Mouse (Mus musculus): ENCODE measurements around the gene Accs. TPM values are rescaled to one million over a fixed set of nuclear protein-coding genes. Genes with fewer than 3 reads are reported as not detected.
A peak's percentile ranks its signal among the peaks of the same experiment; 100 is the strongest.

Gene Accs
- total and polyA plus RNA-seq, 2 experiments from 2014 or later = 4.9 to 10.8 TPM

DNA sequence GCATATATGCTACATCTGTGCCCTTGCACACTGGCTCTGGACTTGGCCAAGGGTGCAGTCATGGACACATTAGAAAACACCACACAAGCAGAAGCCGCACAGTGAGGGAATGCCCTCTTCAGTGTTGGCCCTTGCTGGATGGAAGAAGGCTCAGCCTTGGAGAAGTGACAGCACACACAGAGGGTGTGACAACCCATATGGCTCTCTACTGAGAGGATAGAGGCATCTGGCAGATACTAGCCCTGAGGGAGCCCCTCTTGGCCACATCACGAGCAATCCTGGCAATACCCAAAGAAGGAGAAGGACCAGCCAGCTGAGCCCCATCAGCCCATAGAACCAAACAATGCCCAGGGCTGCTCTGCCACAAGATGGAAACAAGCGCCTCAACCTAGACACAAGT, 24.9 kb upstream of the Accs start:
- Histone ChIP-seq H3K36me3 (ENCODE audit: insufficient read depth, low read length) (no peaks in the 10 kb centered on the region), H3K4me2 (ENCODE audit: low read depth, low read length, poor library complexity, severe bottlenecking) (no peak overlapping the region), H3K4me1 (ENCODE audit: insufficient read depth, low read length) (no peaks in the 10 kb centered on the region), H3K9me3 (ENCODE audit: low read length) (no peaks in the 10 kb centered on the region), H3K27me3 (ENCODE audit: insufficient read depth, low read length) (no peaks in the 10 kb centered on the region), H3K9ac (replicated peaks; ENCODE audit: low read length, poor library complexity, severe bottlenecking) (no peak overlapping the region), H3K27ac (ENCODE audit: low read depth, low read length) (no peak overlapping the region), H3K4me3 (ENCODE audit: low read depth, low read length) (no peak overlapping the region)
- no peak for ATAC-seq (ENCODE audit: low FRiP score)
- 86% methylated on average over 3 of the region's 3 CpGs for WGBS
- no peak for TF ChIP-seq CTCF (IDR thresholded peaks at IDR 0.05)
- peak; percentile 36 for DNase-seq (ENCODE audit: low spot score)

DNA sequence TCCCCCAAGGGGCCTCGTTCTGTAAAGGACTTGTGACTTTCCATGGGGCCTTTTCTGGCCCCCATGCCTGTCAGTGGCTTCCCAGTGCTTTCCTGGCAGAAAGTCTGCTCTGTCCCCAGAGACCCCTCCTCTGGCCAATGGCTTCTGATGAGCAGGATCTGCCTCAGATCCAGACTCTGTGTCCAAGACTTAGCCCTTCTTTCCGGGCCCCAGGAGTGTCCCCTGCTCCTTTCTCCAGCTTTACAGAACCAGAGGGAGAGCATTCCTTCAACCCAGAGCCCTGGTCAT, 24.4 kb upstream of the Accs start:
- Histone ChIP-seq H3K9me3 (ENCODE audit: low read length) (no peaks in the 10 kb centered on the region), H3K4me3 (ENCODE audit: low read depth, low read length) (no peak overlapping the region), H3K9ac (replicated peaks; ENCODE audit: low read length, poor library complexity, severe bottlenecking) (no peak overlapping the region), H3K4me1 (ENCODE audit: insufficient read depth, low read length) (no peaks in the 10 kb centered on the region), H3K27me3 (ENCODE audit: insufficient read depth, low read length) (no peaks in the 10 kb centered on the region), H3K36me3 (ENCODE audit: insufficient read depth, low read length) (no peaks in the 10 kb centered on the region), H3K27ac (ENCODE audit: low read depth, low read length) (no peak overlapping the region), H3K4me2 (ENCODE audit: low read depth, low read length, poor library complexity, severe bottlenecking) (no peak overlapping the region)
- TF ChIP-seq CTCF (IDR thresholded peaks at IDR 0.05) = no peak
- no peak for DNase-seq (ENCODE audit: low spot score)
- no peak for ATAC-seq (ENCODE audit: low FRiP score)
- WGBS = 31% methylated on average over 2 of the region's 2 CpGs

DNA sequence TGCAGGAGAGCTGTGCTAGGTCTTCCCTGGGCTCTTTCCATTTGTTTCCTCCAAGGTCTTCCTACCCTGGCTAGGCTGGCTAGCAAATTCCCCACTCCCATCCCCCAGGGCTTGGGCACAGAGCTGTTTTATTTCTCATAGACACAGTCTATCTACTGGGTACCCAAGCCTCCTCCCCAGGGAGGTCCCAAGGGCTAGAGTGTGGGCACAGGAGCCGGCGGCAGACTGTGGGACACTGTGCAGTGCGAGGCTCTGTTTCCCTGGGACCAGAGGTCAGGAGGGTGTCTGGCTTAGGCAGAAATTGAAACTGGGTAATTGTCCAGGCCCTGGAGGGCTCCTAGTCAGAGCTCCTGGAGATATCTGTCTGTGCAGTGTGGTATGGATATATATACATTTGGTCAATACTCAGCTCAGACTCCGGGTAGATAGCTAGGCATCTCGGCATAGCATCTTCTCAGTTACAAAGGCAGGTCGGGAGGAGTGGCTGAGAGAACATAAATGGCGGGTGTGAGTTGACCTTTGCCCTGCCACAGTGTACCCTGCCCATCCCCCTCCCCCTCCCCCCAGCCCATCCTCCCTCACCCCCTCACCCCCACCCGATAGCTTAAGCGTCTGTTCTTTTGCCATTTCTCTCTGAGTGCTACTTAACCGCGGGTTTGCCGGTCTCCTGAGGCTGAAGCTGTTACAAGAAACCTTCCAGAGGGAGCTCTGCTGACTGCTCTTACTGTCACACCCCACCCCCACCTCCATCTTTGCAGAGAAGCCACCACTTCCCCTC, 23.9 kb upstream of the Accs start:
- Histone ChIP-seq H3K9ac (replicated peaks; ENCODE audit: low read length, poor library complexity, severe bottlenecking) (no peak overlapping the region), H3K27me3 (ENCODE audit: insufficient read depth, low read length) (no peaks in the 10 kb centered on the region), H3K36me3 (ENCODE audit: insufficient read depth, low read length) (no peaks in the 10 kb centered on the region), H3K9me3 (ENCODE audit: low read length) (no peaks in the 10 kb centered on the region), H3K4me3 (ENCODE audit: low read depth, low read length) (no peak overlapping the region), H3K4me1 (ENCODE audit: insufficient read depth, low read length) (no peaks in the 10 kb centered on the region), H3K4me2 (ENCODE audit: low read depth, low read length, poor library complexity, severe bottlenecking) (no peak overlapping the region), H3K27ac (ENCODE audit: low read depth, low read length) (no peak overlapping the region)
- ATAC-seq (ENCODE audit: low FRiP score) (0 out of 2 replicates have a peak, but pooled peaks have one; percentile 34), DNase-seq (ENCODE audit: low spot score) (no peak)
- no peak for TF ChIP-seq CTCF (IDR thresholded peaks at IDR 0.05)
- WGBS = 27% methylated on average over 12 of the region's 12 CpGs

DNA sequence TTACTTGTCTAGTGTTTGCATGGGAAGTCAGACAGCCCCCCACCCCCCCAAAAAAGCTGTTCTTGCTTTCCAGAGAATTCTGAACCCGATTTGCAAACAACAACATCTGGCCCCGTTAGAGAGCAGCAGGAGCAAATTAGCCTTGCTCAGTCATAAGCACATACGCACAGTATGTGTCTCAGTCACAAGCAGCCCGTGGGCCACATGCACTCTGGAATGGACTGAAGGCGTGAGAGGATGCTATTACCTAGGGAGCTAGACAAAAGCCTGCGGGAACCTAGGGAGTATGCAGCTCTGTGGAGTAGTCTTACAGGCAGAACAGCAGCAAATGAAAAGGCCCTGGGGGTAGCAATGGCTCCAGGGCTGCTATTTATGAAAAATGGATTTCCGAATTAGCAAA, 22.5 kb upstream of the Accs start:
- Histone ChIP-seq H3K9ac (replicated peaks; ENCODE audit: low read length, poor library complexity, severe bottlenecking) (no peak overlapping the region), H3K4me3 (ENCODE audit: low read depth, low read length) (no peak overlapping the region), H3K27ac (ENCODE audit: low read depth, low read length) (no peak overlapping the region), H3K36me3 (ENCODE audit: insufficient read depth, low read length) (no peaks in the 10 kb centered on the region), H3K27me3 (ENCODE audit: insufficient read depth, low read length) (no peaks in the 10 kb centered on the region), H3K4me1 (ENCODE audit: insufficient read depth, low read length) (no peaks in the 10 kb centered on the region), H3K4me2 (ENCODE audit: low read depth, low read length, poor library complexity, severe bottlenecking) (no peak overlapping the region), H3K9me3 (ENCODE audit: low read length) (no peaks in the 10 kb centered on the region)
- no peak for TF ChIP-seq CTCF (IDR thresholded peaks at IDR 0.05)
- 53% methylated on average over 7 of the region's 7 CpGs for WGBS
- ATAC-seq (ENCODE audit: low FRiP score) (no peak), DNase-seq (ENCODE audit: low spot score) (no peak)

DNA sequence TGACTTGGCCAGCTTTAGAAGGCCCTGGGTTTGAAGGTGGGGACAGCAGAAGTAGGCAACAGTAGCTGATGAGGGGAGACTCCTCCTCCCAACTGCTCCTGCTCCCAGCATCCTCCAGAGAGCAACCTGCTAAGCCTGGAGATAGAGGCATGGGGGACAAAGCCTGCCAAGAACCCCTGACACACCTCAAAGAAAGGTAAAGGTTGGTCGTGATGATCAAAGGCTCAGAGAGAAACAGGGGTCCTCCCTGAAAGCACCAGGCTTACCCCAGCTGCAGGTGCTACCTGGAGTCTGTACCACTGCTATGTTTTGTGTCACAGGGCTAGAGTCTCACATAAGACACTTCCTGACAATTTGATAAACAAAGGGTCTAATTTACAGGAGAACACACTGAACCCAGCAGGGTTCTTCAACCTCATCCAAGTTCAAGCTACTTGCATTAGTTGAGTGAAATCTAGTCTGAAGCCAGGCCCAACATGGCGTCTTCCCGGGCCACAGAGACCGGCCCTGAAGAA, 21.7 kb upstream of the Accs start:
- no peaks in the 10 kb centered on the region for H3K4me1 ChIP-seq (ENCODE audit: insufficient read depth, low read length)
- no peak overlapping the region for H3K4me2 ChIP-seq (ENCODE audit: low read depth, low read length, poor library complexity, severe bottlenecking)
- no peak for TF ChIP-seq CTCF (IDR thresholded peaks at IDR 0.05)
- H3K36me3 ChIP-seq (ENCODE audit: insufficient read depth, low read length) = no peaks in the 10 kb centered on the region
- 89% methylated on average over 4 of the region's 4 CpGs for WGBS
- no peak for ATAC-seq (ENCODE audit: low FRiP score)
- H3K27me3 ChIP-seq (ENCODE audit: insufficient read depth, low read length) = no peaks in the 10 kb centered on the region
- H3K9ac ChIP-seq (replicated peaks; ENCODE audit: low read length, poor library complexity, severe bottlenecking) = no peak overlapping the region
- no peak for DNase-seq (ENCODE audit: low spot score)
- no peak overlapping the region for H3K4me3 ChIP-seq (ENCODE audit: low read depth, low read length)
- H3K27ac ChIP-seq (ENCODE audit: low read depth, low read length) = no peak overlapping the region
- H3K9me3 ChIP-seq (ENCODE audit: low read length) = no peaks in the 10 kb centered on the region

DNA sequence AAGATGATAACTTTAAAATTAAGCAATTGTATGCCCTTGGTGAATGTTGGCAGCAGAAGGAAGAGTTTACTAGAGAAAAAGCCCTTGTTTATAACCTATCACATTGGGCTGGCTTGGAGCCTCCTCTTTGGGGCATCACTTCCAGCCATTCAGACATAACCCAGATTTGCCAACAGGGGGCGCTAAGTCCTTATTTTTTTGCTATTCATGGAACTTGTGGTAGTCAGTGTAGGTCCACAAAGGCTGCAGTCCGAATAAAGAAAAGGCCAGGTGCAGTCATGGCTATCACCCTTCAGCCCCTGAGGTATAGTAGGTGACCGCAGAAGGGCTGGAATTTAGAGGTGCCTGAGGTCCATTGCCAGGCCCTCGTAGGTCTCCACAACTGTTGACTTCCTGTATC, 21.1 kb upstream of the Accs start:
- WGBS = 43% methylated on average over 4 of the region's 4 CpGs
- H3K4me1 ChIP-seq (ENCODE audit: insufficient read depth, low read length) = no peaks in the 10 kb centered on the region

More for the DNA sequence above, 21.1 kb upstream of the Accs start:
- Histone ChIP-seq H3K4me3 (ENCODE audit: low read depth, low read length) (no peak overlapping the region), H3K4me2 (ENCODE audit: low read depth, low read length, poor library complexity, severe bottlenecking) (no peak overlapping the region), H3K9ac (replicated peaks; ENCODE audit: low read length, poor library complexity, severe bottlenecking) (no peak overlapping the region), H3K27ac (ENCODE audit: low read depth, low read length) (no peak overlapping the region), H3K9me3 (ENCODE audit: low read length) (no peaks in the 10 kb centered on the region), H3K27me3 (ENCODE audit: insufficient read depth, low read length) (no peaks in the 10 kb centered on the region), H3K36me3 (ENCODE audit: insufficient read depth, low read length) (no peaks in the 10 kb centered on the region)
- DNase-seq (ENCODE audit: low spot score) = peak; percentile 81
- no peak for ATAC-seq (ENCODE audit: low FRiP score)
- peak; percentile 71 for TF ChIP-seq CTCF (IDR thresholded peaks at IDR 0.05)
